Mouse (Mus musculus): ENCODE measurements around the gene Vamp5.

DNA sequence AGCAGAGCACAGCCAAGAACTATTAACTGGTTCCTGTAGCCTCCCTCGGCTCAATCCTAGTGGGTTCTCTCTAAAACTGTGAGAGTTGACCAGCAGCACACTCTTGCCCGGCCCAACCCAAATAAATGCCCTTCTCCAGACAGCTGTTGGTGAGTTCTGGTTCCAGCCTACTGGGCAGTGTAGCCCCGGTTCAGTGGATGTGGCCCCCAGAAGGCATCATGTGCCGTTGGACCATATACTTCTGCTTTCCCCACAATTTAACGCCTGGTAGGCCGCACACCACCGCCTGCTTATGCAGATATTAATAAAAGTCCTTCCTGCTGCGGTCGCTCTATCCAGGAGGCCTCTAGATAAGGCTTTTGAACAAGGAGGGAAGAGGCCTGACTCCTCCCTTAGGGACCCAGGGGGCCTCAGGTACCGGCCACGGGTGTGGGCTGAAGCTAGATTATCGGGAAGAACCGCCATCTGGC lies 9.2 kb upstream of the Vamp5 start:
- TF ChIP-seq TCF12 (IDR thresholded peaks at IDR 0.05; ENCODE audit: low read depth, low read length) (0 out of 2 replicates have a peak, but pooled peaks have one; percentile 22), POLR2A (IDR thresholded peaks at IDR 0.05; ENCODE audit: low read depth, low read length) (no peak), E2F4 (IDR thresholded peaks at IDR 0.05; ENCODE audit: insufficient replicate concordance, low read depth, low read length) (no peak), EP300 (IDR thresholded peaks at IDR 0.05; ENCODE audit: low read length) (no peak; the same call in 1 of the 2 replicates), CHD1 (IDR thresholded peaks at IDR 0.05; ENCODE audit: low read depth, low read length) (peak; percentile 58; the same call in 1 of the 2 replicates), ELF1 (IDR thresholded peaks at IDR 0.05; ENCODE audit: low read depth, low read length) (no peak), CTCF (conservative IDR thresholded peaks at IDR 0.05 in 1 of 2, IDR thresholded peaks at IDR 0.05 in 1 of 2; ENCODE audit: low read depth in 2 of 2, low read length in 2 of 2) (no peak), JUND (conservative IDR thresholded peaks at IDR 0.05; ENCODE audit: low read depth, low read length) (no peak), ZC3H11A (IDR thresholded peaks at IDR 0.05; ENCODE audit: low read depth, low read length) (no peak), MYC (IDR thresholded peaks at IDR 0.05; ENCODE audit: low read depth, low read length) (no peak), TBP (conservative IDR thresholded peaks at IDR 0.05; ENCODE audit: low read depth, low read length) (no peak), ZMIZ1 (IDR thresholded peaks at IDR 0.05; ENCODE audit: low read depth, low read length) (no peak), MEF2A (IDR thresholded peaks at IDR 0.05; ENCODE audit: borderline replicate concordance, low read depth, low read length) (no peak)
